Mouse (Mus musculus) urinary bladder, postnatal 10 days (tissue): Measurements from ENCODE around the gene Pla2g4f.

ENCODE experiments used
- DNase-seq: peaks from one replicate; pipeline ENCODE4 v3.0.0; 2022; ENCODE audit warnings: low spot score

Gene Pla2g4f

GRCm38 (mm10) chr2:120279961-120280360 is 34.0 kb downstream of the Pla2g4f start:
- DNase-seq = no peak

DNA sequence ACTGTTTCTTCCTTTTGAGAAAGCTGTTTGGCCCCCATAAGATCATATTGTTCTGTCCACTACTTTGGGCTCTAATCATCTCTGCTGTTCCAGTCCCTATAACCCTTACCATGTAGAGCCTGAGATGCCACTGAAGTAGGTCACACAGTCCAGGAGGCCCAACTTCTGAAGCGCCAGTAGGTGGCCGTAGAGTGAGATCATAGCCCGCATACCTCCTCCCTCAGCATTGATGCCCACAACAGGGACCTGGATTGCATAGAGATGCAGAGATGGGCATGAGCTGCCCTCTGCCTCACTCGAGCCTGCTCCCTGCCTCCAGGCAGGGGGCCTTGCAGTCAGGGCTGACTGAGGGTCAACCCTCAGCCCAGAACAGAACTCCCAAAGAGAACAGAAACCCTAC is 37.0 kb downstream of the Pla2g4f start:
- DNase-seq = no peak

DNA sequence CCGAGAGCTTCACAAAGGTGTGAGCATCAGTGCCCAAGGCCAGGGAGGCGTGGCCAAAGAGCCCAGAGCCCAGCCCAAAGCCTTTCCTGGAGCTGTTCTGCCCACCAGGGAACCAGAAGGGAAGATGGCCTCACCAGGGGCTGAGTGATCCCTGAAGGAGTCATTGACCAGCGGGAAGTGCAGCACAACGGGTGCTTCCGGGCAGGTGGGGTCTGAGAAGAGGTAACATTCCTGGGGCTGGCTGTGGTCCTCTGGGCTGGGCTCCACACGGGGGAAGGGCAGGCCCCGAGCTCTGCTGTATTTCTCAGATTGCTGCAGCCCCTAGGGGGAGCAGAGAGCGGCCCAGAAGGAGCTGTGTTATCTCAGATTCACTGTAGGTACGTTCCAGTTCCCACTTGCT is 45.3 kb downstream of the Pla2g4f start:
- no peak for DNase-seq

GRCm38 (mm10) chr2:120265523-120265922 is 48.4 kb downstream of the Pla2g4f start:
- no peak for DNase-seq

DNA sequence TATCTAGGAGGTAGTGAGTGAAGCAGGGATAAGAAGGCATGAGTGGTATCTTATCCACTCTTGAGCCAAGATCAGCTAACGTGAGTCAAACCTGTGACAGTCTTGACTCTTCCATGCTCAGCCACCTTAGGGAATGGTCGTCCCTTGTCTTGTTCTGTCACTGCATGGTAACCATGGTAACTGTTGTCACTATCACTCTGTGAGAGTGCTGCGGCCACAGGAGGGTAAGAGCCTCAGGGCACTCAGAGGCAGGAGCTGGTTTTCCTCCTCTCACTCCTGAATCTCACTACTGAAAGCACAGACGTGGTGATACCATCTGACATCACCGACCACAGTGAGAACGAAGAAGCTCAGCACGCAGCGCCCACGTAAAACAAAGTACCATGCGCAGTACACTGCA is 49.1 kb downstream of the Pla2g4f start:
- DNase-seq = no peak

DNA sequence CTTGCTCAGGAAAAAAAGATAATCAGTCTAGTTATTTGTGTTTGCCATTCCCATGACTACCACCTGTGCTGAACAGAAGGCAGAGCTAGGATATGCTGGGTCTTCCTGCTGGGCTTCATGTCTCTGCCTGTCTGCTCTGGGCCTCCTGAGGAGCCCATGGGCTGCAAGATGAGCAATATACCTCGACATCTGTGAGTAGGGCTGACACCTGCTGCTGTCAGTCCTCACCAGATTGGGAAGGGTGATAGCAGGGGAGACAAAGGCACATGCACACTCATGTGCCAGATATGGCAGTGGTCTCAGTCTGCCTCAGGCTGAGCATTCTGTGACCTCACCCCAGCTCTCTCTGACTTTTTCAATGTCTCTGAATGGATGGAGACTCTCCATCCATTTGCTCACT is 51.1 kb downstream of the Pla2g4f start:
- no peak for DNase-seq

DNA sequence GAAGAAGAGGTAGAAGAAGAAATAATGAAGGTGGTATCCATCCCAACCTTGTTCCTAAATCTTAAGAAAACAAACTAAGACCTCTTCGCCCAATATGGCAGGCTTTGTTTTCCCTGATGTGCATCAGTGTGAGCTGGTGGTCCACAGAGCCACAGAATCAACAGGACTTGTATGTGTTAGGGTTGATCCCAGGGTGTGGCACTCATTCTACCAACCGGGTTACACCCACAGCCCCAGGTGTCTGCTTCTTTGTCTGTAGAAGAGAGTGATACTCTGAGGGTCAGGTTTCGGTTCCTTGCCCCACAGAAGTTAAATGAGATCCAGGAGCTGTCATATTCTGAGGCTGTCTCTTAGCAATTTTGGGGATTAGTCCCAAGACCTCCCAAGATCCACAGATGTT is 52.6 kb downstream of the Pla2g4f start:
- DNase-seq = no peak

DNA sequence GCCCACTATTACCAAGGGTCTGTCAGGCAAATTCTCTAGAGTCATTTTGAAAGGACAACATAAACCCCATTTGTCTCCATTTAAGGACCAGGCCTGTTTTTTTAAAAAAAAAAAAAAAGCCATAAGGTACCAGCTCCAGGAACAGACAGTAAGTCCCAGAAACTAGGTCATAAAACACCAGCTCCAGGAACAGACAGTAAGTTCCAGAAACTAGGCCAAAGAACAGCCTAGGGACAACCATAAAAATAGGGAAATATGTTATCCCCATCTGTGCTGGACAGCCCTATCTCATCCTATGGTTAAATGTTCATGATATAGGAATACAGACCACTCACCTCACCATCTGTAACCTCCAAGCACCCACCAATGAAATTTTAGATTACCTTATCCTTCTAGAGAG is 57.7 kb downstream of the Pla2g4f start:
- no peak for DNase-seq

DNA sequence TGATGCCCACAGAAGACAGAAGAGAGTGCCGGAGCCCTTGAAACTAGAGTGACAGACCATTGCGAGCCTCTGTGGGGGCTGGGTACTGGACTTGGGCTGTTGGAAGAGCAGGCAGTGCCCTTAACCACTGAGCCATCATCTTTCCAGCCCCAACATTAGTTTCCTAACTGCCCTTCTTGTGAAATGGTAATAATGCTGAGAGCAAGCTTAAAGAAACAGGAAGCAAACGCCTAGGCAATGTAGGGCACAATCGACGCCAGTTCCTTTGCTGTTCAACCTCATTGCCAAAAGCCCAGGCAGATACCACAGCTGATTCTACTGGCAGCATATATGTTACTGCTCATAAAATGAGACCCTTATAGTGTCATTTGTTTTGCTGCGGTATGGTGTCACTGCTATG is 61.3 kb downstream of the Pla2g4f start:
- no peak for DNase-seq
